Mouse (Mus musculus): ENCODE results near the gene Bco1. TPM values are rescaled to one million over a fixed set of nuclear protein-coding genes. Genes with fewer than 3 reads are reported as not detected.

The Bco1 gene
- 0.25 and 0.39 TPM in 2 replicates for polyA plus RNA-seq (2014; fragmentation: Nextera tagmentation; extraction: Ambion mirVana)

- Histone ChIP-seq H3K9ac (replicated peaks; ENCODE audit: low read depth, low read length) (no peak within 1 kb of the TSS), H3K4me2 (ENCODE audit: low read depth, low read length) (no peak within 1 kb of the TSS), H3K4me3 (ENCODE audit: low read depth, low read length) (no peak within 1 kb of the TSS), H3K4me1 (ENCODE audit: control insufficient read depth, insufficient read depth, low read length) (0 out of 2 replicates have a peak, but pooled peaks cover 4% of the 10 kb centered on the region), H3K36me3 (ENCODE audit: control insufficient read depth, insufficient read depth, low read length) (no peaks in the 10 kb centered on the region), H3K27me3 (ENCODE audit: control insufficient read depth, insufficient read depth, low read length) (no peaks in the 10 kb centered on the region), H3K27ac (ENCODE audit: low read depth, low read length) (peak within 1 kb of the TSS; percentile 57; the same call in 1 of the 2 replicates), H3K9me3 (ENCODE audit: control insufficient read depth, low read length) (no peaks in the 10 kb centered on the region; the same call in 1 of the 2 replicates)
- ATAC-seq (ENCODE audit: low read depth): no peak
- WGBS: 74% methylated on average over 12 of the region's 12 CpGs
Observed at GRCm38 (mm10) chr8:117095647-117096046, at the start of gene Bco1. Gene Bco1 (plus strand): TSS chr8:117095854.

GRCm38 (mm10) chr8:117049444-117049843 lies 46.2 kb upstream of the Bco1 start:
- WGBS: 69% methylated on average over 7 of the region's 7 CpGs
- H3K9me3 ChIP-seq (ENCODE audit: control insufficient read depth, low read length): no peaks in the 10 kb centered on the region
- H3K4me3 ChIP-seq (ENCODE audit: low read depth, low read length): no peak overlapping the region
- H3K9ac ChIP-seq (replicated peaks; ENCODE audit: low read depth, low read length): no peak overlapping the region
- H3K27ac ChIP-seq (ENCODE audit: low read depth, low read length): no peak overlapping the region
- no peaks in the 10 kb centered on the region for H3K36me3 ChIP-seq (ENCODE audit: control insufficient read depth, insufficient read depth, low read length)
- H3K4me2 ChIP-seq (ENCODE audit: low read depth, low read length): no peak overlapping the region
- ATAC-seq (ENCODE audit: low read depth): no peak
- no peaks in the 10 kb centered on the region for H3K4me1 ChIP-seq (ENCODE audit: control insufficient read depth, insufficient read depth, low read length)
- H3K27me3 ChIP-seq (ENCODE audit: control insufficient read depth, insufficient read depth, low read length): no peaks in the 10 kb centered on the region

- Histone ChIP-seq H3K4me1 (ENCODE audit: control insufficient read depth, insufficient read depth, low read length) (no peaks in the 10 kb centered on the region), H3K27me3 (ENCODE audit: control insufficient read depth, insufficient read depth, low read length) (no peaks in the 10 kb centered on the region), H3K9ac (replicated peaks; ENCODE audit: low read depth, low read length) (no peak overlapping the region), H3K9me3 (ENCODE audit: control insufficient read depth, low read length) (no peaks in the 10 kb centered on the region), H3K36me3 (ENCODE audit: control insufficient read depth, insufficient read depth, low read length) (no peaks in the 10 kb centered on the region), H3K27ac (ENCODE audit: low read depth, low read length) (no peak overlapping the region), H3K4me3 (ENCODE audit: low read depth, low read length) (no peak overlapping the region), H3K4me2 (ENCODE audit: low read depth, low read length) (no peak overlapping the region)
- 90% methylated on average over 9 of the region's 9 CpGs for WGBS
- ATAC-seq (ENCODE audit: low read depth): no peak
Observed at GRCm38 (mm10) chr8:117050763-117051162, 44.9 kb upstream of the Bco1 start.

GRCm38 (mm10) chr8:117051316-117051715 lies 44.3 kb upstream of the Bco1 start:
- no peak overlapping the region for H3K9ac ChIP-seq (replicated peaks; ENCODE audit: low read depth, low read length)
- H3K36me3 ChIP-seq (ENCODE audit: control insufficient read depth, insufficient read depth, low read length): no peaks in the 10 kb centered on the region
- no peak for ATAC-seq (ENCODE audit: low read depth)
- WGBS: 70% methylated on average over 9 of the region's 9 CpGs
- no peak overlapping the region for H3K27ac ChIP-seq (ENCODE audit: low read depth, low read length)
- no peaks in the 10 kb centered on the region for H3K4me1 ChIP-seq (ENCODE audit: control insufficient read depth, insufficient read depth, low read length)
- no peaks in the 10 kb centered on the region for H3K27me3 ChIP-seq (ENCODE audit: control insufficient read depth, insufficient read depth, low read length)
- H3K4me2 ChIP-seq (ENCODE audit: low read depth, low read length): no peak overlapping the region
- H3K9me3 ChIP-seq (ENCODE audit: control insufficient read depth, low read length): no peaks in the 10 kb centered on the region
- H3K4me3 ChIP-seq (ENCODE audit: low read depth, low read length): no peak overlapping the region

- Histone ChIP-seq H3K4me1 (ENCODE audit: control insufficient read depth, insufficient read depth, low read length) (no peaks in the 10 kb centered on the region), H3K4me2 (ENCODE audit: low read depth, low read length) (no peak overlapping the region), H3K9ac (replicated peaks; ENCODE audit: low read depth, low read length) (no peak overlapping the region), H3K27me3 (ENCODE audit: control insufficient read depth, insufficient read depth, low read length) (no peaks in the 10 kb centered on the region), H3K27ac (ENCODE audit: low read depth, low read length) (no peak overlapping the region), H3K4me3 (ENCODE audit: low read depth, low read length) (no peak overlapping the region), H3K36me3 (ENCODE audit: control insufficient read depth, insufficient read depth, low read length) (no peaks in the 10 kb centered on the region), H3K9me3 (ENCODE audit: control insufficient read depth, low read length) (no peaks in the 10 kb centered on the region)
- WGBS: 74% methylated on average over 12 of the region's 12 CpGs
- no peak for ATAC-seq (ENCODE audit: low read depth)
Observed at GRCm38 (mm10) chr8:117053135-117054079, 42.2 kb upstream of the Bco1 start.

GRCm38 (mm10) chr8:117054146-117054545 lies 41.5 kb upstream of the Bco1 start:
- no peak for ATAC-seq (ENCODE audit: low read depth)
- H3K9me3 ChIP-seq (ENCODE audit: control insufficient read depth, low read length): no peaks in the 10 kb centered on the region
- H3K27ac ChIP-seq (ENCODE audit: low read depth, low read length): no peak overlapping the region
- no peak overlapping the region for H3K4me2 ChIP-seq (ENCODE audit: low read depth, low read length)
- no peak overlapping the region for H3K4me3 ChIP-seq (ENCODE audit: low read depth, low read length)
- no peaks in the 10 kb centered on the region for H3K27me3 ChIP-seq (ENCODE audit: control insufficient read depth, insufficient read depth, low read length)
- no peaks in the 10 kb centered on the region for H3K36me3 ChIP-seq (ENCODE audit: control insufficient read depth, insufficient read depth, low read length)
- 99% methylated on average over 3 of the region's 3 CpGs for WGBS
- H3K9ac ChIP-seq (replicated peaks; ENCODE audit: low read depth, low read length): no peak overlapping the region
- no peaks in the 10 kb centered on the region for H3K4me1 ChIP-seq (ENCODE audit: control insufficient read depth, insufficient read depth, low read length)

GRCm38 (mm10) chr8:117055097-117055496 lies 40.6 kb upstream of the Bco1 start:
- Histone ChIP-seq H3K4me3 (ENCODE audit: low read depth, low read length) (no peak overlapping the region), H3K27ac (ENCODE audit: low read depth, low read length) (no peak overlapping the region), H3K4me2 (ENCODE audit: low read depth, low read length) (no peak overlapping the region), H3K36me3 (ENCODE audit: control insufficient read depth, insufficient read depth, low read length) (no peaks in the 10 kb centered on the region), H3K4me1 (ENCODE audit: control insufficient read depth, insufficient read depth, low read length) (no peaks in the 10 kb centered on the region), H3K9ac (replicated peaks; ENCODE audit: low read depth, low read length) (no peak overlapping the region), H3K27me3 (ENCODE audit: control insufficient read depth, insufficient read depth, low read length) (no peaks in the 10 kb centered on the region), H3K9me3 (ENCODE audit: control insufficient read depth, low read length) (no peaks in the 10 kb centered on the region)
- ATAC-seq (ENCODE audit: low read depth): no peak
- 77% methylated on average over 6 of the region's 6 CpGs for WGBS

GRCm38 (mm10) chr8:117059021-117059420 lies 36.6 kb upstream of the Bco1 start:
- ATAC-seq (ENCODE audit: low read depth): no peak
- 62% methylated on average over 7 of the region's 7 CpGs for WGBS
- no peaks in the 10 kb centered on the region for H3K36me3 ChIP-seq (ENCODE audit: control insufficient read depth, insufficient read depth, low read length)
- no peak overlapping the region for H3K4me2 ChIP-seq (ENCODE audit: low read depth, low read length)
- H3K4me1 ChIP-seq (ENCODE audit: control insufficient read depth, insufficient read depth, low read length): no peaks in the 10 kb centered on the region
- no peaks in the 10 kb centered on the region for H3K9me3 ChIP-seq (ENCODE audit: control insufficient read depth, low read length)
- H3K27ac ChIP-seq (ENCODE audit: low read depth, low read length): no peak overlapping the region
- H3K27me3 ChIP-seq (ENCODE audit: control insufficient read depth, insufficient read depth, low read length): no peaks in the 10 kb centered on the region
- no peak overlapping the region for H3K9ac ChIP-seq (replicated peaks; ENCODE audit: low read depth, low read length)
- no peak overlapping the region for H3K4me3 ChIP-seq (ENCODE audit: low read depth, low read length)

- no peaks in the 10 kb centered on the region for H3K36me3 ChIP-seq (ENCODE audit: control insufficient read depth, insufficient read depth, low read length)
- H3K9me3 ChIP-seq (ENCODE audit: control insufficient read depth, low read length): no peaks in the 10 kb centered on the region
- no peak overlapping the region for H3K27ac ChIP-seq (ENCODE audit: low read depth, low read length)
- H3K27me3 ChIP-seq (ENCODE audit: control insufficient read depth, insufficient read depth, low read length): no peaks in the 10 kb centered on the region
- ATAC-seq (ENCODE audit: low read depth): no peak
- WGBS: 74% methylated on average over 13 of the region's 13 CpGs
- no peak overlapping the region for H3K4me3 ChIP-seq (ENCODE audit: low read depth, low read length)
- no peaks in the 10 kb centered on the region for H3K4me1 ChIP-seq (ENCODE audit: control insufficient read depth, insufficient read depth, low read length)
- H3K4me2 ChIP-seq (ENCODE audit: low read depth, low read length): no peak overlapping the region
- H3K9ac ChIP-seq (replicated peaks; ENCODE audit: low read depth, low read length): no peak overlapping the region
Observed at GRCm38 (mm10) chr8:117060306-117060705, 35.3 kb upstream of the Bco1 start.
